24 mouse cellular contexts compared by ENCODE assay signal in the genomic region with DNA sequence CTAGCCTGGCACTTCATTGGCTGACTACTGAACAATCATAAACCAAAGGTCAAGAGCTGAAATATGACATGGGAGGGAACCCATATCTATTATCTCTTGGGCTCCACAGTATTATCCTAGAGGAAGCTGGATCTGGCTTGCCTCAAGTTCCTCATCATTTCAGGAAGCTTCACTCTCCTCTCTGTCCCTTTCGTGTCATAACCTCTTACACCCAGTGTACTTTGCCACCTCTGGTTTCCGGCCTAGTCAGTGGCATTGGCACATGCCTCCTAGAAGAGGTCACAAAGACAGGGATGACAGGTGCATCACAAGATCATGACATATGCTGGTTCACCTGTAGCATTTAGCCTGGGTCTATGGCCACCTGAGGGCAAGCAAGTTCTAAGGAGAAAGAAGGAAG. TPM values are rescaled to one million over a fixed set of nuclear protein-coding genes. Genes with fewer than 3 reads are reported as not detected.
A peak's percentile ranks its signal among the peaks of the same experiment; 100 is the strongest.
DNase-seq lines count a peak whose midpoint lies in the region; ATAC-seq and TF ChIP-seq lines count a peak whose summit lies in the region.
"Had no signal": no experiment of that assay in that cellular context is flagged by ENCODE, and none has a peak within 500 bp of the region (broad histone marks: within the 10 kb centered on the region; RNA-seq: fewer than 3 reads in every experiment).

No protein-coding gene starts in this region.

- no peak for ATAC-seq in forebrain, postnatal 0 days
- ATAC-seq in midbrain, postnatal 0 days (ENCODE audit: low FRiP score) = no peak
- ATAC-seq: CD4-positive, CD25-positive, alpha-beta regulatory T cell, adult 4 months; forebrain, embryonic 16.5 days; hindbrain, embryonic 16.5 days had no signal

- no peak for TF ChIP-seq CTCF in forebrain, postnatal 0 days (IDR thresholded peaks at IDR 0.05; ENCODE audit: low read depth)
- no peak for TF ChIP-seq CTCF in midbrain, postnatal 0 days (IDR thresholded peaks at IDR 0.05)

- H3K4me1 ChIP-seq in forebrain, embryonic 10.5 days = 0 out of 2 replicates have a peak, but pooled peaks cover 8% of the 10 kb centered on the region
- no peaks in the 10 kb centered on the region for H3K4me1 ChIP-seq in forebrain, postnatal 0 days (ENCODE audit: insufficient read depth)
- peaks cover 7% of the 10 kb centered on the region for H3K4me1 ChIP-seq in midbrain, embryonic 10.5 days
- no peaks in the 10 kb centered on the region for H3K4me1 ChIP-seq in midbrain, postnatal 0 days (ENCODE audit: insufficient read depth, low read length)
- H3K4me1 ChIP-seq in limb, embryonic 10.5 days = no peaks in the 10 kb centered on the region
- H3K4me1 ChIP-seq: embryonic facial prominence, embryonic 12.5 days; hindbrain, embryonic 12.5 days had no signal

- H3K36me3 ChIP-seq in forebrain, embryonic 10.5 days (replicated peaks) = no peaks in the 10 kb centered on the region
- H3K36me3 ChIP-seq in forebrain, postnatal 0 days (ENCODE audit: insufficient read depth) = no peaks in the 10 kb centered on the region
- no peaks in the 10 kb centered on the region for H3K36me3 ChIP-seq in midbrain, embryonic 10.5 days
- no peaks in the 10 kb centered on the region for H3K36me3 ChIP-seq in midbrain, postnatal 0 days (ENCODE audit: insufficient read depth, low read length)
- H3K36me3 ChIP-seq in limb, embryonic 10.5 days = no peaks in the 10 kb centered on the region
- H3K36me3 ChIP-seq: embryonic facial prominence, embryonic 12.5 days; forebrain, embryonic 12.5 days; hindbrain, embryonic 12.5 days had no signal

- no peak overlapping the region for H3K9ac ChIP-seq in forebrain, postnatal 0 days
- no peak overlapping the region for H3K9ac ChIP-seq in midbrain, postnatal 0 days (replicated peaks; ENCODE audit: low read length, poor library complexity, severe bottlenecking)
- H3K9ac ChIP-seq: embryonic facial prominence, embryonic 12.5 days; forebrain, embryonic 12.5 days; hindbrain, embryonic 12.5 days had no signal

- no peak overlapping the region for H3K4me2 ChIP-seq in forebrain, postnatal 0 days (ENCODE audit: low read depth)
- H3K4me2 ChIP-seq in midbrain, postnatal 0 days (ENCODE audit: low read depth, low read length, poor library complexity, severe bottlenecking) = no peak overlapping the region
- H3K4me2 ChIP-seq: embryonic facial prominence, embryonic 12.5 days; forebrain, embryonic 12.5 days; hindbrain, embryonic 12.5 days had no signal

- peak; percentile 6 for DNase-seq in forebrain, embryonic 10.5 days (ENCODE audit: extremely low spot score, low spot score)
- no peak for DNase-seq in forebrain, postnatal 0 days
- DNase-seq in midbrain, embryonic 10.5 days (ENCODE audit: low spot score) = peak; percentile 5
- no peak for DNase-seq in midbrain, postnatal 0 days (ENCODE audit: low spot score)
- DNase-seq in limb, embryonic 10.5 days (ENCODE audit: low spot score) = peak; percentile 2
- no peak for DNase-seq in gastrocnemius, postnatal 25 days
- DNase-seq in urinary bladder, postnatal 4 days (ENCODE audit: low spot score in 2 of 2) = no peak
- DNase-seq: adrenal gland, adult 8-10 months; adrenal gland, postnatal 36 days; B cell, adult 2 months; cerebellum, adult 8-10 months; cerebellum, postnatal 14 days; gastrocnemius, postnatal 14 days; heart, postnatal 10 days; heart, postnatal 4 days had no signal

- H3K27me3 ChIP-seq in forebrain, embryonic 10.5 days (ENCODE audit: poor library complexity, severe bottlenecking) = no peaks in the 10 kb centered on the region
- H3K27me3 ChIP-seq in forebrain, postnatal 0 days (ENCODE audit: insufficient read depth, low read length) = no peaks in the 10 kb centered on the region
- H3K27me3 ChIP-seq in midbrain, embryonic 10.5 days (ENCODE audit: low read depth, poor library complexity, severe bottlenecking) = no peaks in the 10 kb centered on the region
- H3K27me3 ChIP-seq in midbrain, postnatal 0 days (ENCODE audit: insufficient read depth, low read length) = no peaks in the 10 kb centered on the region
- no peaks in the 10 kb centered on the region for H3K27me3 ChIP-seq in limb, embryonic 10.5 days (ENCODE audit: low read depth, poor library complexity, severe bottlenecking)
- H3K27me3 ChIP-seq: embryonic facial prominence, embryonic 12.5 days; hindbrain, embryonic 12.5 days had no signal

- 89% methylated on average over 2 of the region's 2 CpGs for WGBS in forebrain, embryonic 10.5 days
- WGBS in forebrain, postnatal 0 days = 97% methylated on average over 2 of the region's 2 CpGs
- WGBS in midbrain, embryonic 10.5 days = 86% methylated on average over 2 of the region's 2 CpGs
- 98% methylated on average over 2 of the region's 2 CpGs for WGBS in midbrain, postnatal 0 days
- WGBS in limb, embryonic 10.5 days = 94% methylated on average over 2 of the region's 2 CpGs

- H3K4me3 ChIP-seq in forebrain, embryonic 10.5 days = no peak overlapping the region
- no peak overlapping the region for H3K4me3 ChIP-seq in forebrain, postnatal 0 days (ENCODE audit: low read depth, low read length)
- H3K4me3 ChIP-seq in midbrain, embryonic 10.5 days = no peak overlapping the region
- no peak overlapping the region for H3K4me3 ChIP-seq in midbrain, postnatal 0 days (ENCODE audit: low read depth, low read length)
- no peak overlapping the region for H3K4me3 ChIP-seq in limb, embryonic 10.5 days
- H3K4me3 ChIP-seq: embryonic facial prominence, embryonic 12.5 days; forebrain, embryonic 12.5 days; hindbrain, embryonic 12.5 days had no signal

- no peaks in the 10 kb centered on the region for H3K9me3 ChIP-seq in forebrain, embryonic 10.5 days
- H3K9me3 ChIP-seq in forebrain, postnatal 0 days (ENCODE audit: low read length) = no peaks in the 10 kb centered on the region
- H3K9me3 ChIP-seq in midbrain, embryonic 10.5 days (replicated peaks) = no peaks in the 10 kb centered on the region
- no peaks in the 10 kb centered on the region for H3K9me3 ChIP-seq in midbrain, postnatal 0 days (ENCODE audit: low read length)
- H3K9me3 ChIP-seq in limb, embryonic 10.5 days (replicated peaks) = no peaks in the 10 kb centered on the region
- H3K9me3 ChIP-seq: embryonic facial prominence, embryonic 12.5 days; forebrain, embryonic 12.5 days; G1E; hindbrain, embryonic 12.5 days had no signal

- H3K27ac ChIP-seq in forebrain, embryonic 10.5 days = no peak overlapping the region
- no peak overlapping the region for H3K27ac ChIP-seq in forebrain, postnatal 0 days (ENCODE audit: low read depth, low read length)
- H3K27ac ChIP-seq in midbrain, embryonic 10.5 days (replicated peaks) = no peak overlapping the region
- no peak overlapping the region for H3K27ac ChIP-seq in midbrain, postnatal 0 days (ENCODE audit: low read depth, low read length)
- H3K27ac ChIP-seq in limb, embryonic 10.5 days = no peak overlapping the region
- H3K27ac ChIP-seq: embryonic facial prominence, embryonic 12.5 days; forebrain, embryonic 12.5 days; hindbrain, embryonic 12.5 days had no signal

RNA-seq across cellular contexts. Expression of a gene that starts 2.4 kb away (rescaled TPM):
- 6.2 and 6.7 TPM in 2 replicates for polyA plus RNA-seq in forebrain, embryonic 10.5 days (2016; fragmentation: Nextera tagmentation; extraction: Ambion mirVana)
- total RNA-seq in forebrain, postnatal 0 days (2014; rRNA removed) = 5.5 and 6.0 TPM in 2 replicates
- 4.3 and 6.5 TPM in 2 replicates for polyA plus RNA-seq in forebrain, postnatal 0 days (2015; fragmentation: Nextera tagmentation; extraction: Ambion mirVana)
- polyA plus RNA-seq in midbrain, embryonic 10.5 days (2016; fragmentation: Nextera tagmentation; extraction: Ambion mirVana) = 5.6 and 6.0 TPM in 2 replicates
- total RNA-seq in midbrain, postnatal 0 days (2014; rRNA removed) = 4.9 and 6.2 TPM in 2 replicates
- polyA plus RNA-seq in midbrain, postnatal 0 days (2015; fragmentation: Nextera tagmentation; extraction: Ambion mirVana) = 5.6 and 6.4 TPM in 2 replicates
- 1.5 and 1.8 TPM in 2 replicates for polyA plus RNA-seq in limb, embryonic 10.5 days (2016; fragmentation: Nextera tagmentation; extraction: Ambion mirVana)
- under 1 TPM; 0.18 to 0.24 TPM for total RNA-seq in gastrocnemius, postnatal 25 days (2021)

RNA-seq across cellular contexts. Expression of a gene that starts 9.4 kb away (rescaled TPM):
- polyA plus RNA-seq in forebrain, embryonic 10.5 days (2016; fragmentation: Nextera tagmentation; extraction: Ambion mirVana) = 33.8 and 37.1 TPM in 2 replicates
- total RNA-seq in forebrain, postnatal 0 days (2014; rRNA removed) = 50.2 and 66.8 TPM in 2 replicates
- 54.5 and 69.6 TPM in 2 replicates for polyA plus RNA-seq in forebrain, postnatal 0 days (2015; fragmentation: Nextera tagmentation; extraction: Ambion mirVana)
- 30.6 and 35.9 TPM in 2 replicates for polyA plus RNA-seq in midbrain, embryonic 10.5 days (2016; fragmentation: Nextera tagmentation; extraction: Ambion mirVana)
- total RNA-seq in midbrain, postnatal 0 days (2014; rRNA removed) = 43.7 and 44.3 TPM in 2 replicates
- 51.7 and 61.5 TPM in 2 replicates for polyA plus RNA-seq in midbrain, postnatal 0 days (2015; fragmentation: Nextera tagmentation; extraction: Ambion mirVana)
- polyA plus RNA-seq in limb, embryonic 10.5 days (2016; fragmentation: Nextera tagmentation; extraction: Ambion mirVana) = 27.5 and 32.5 TPM in 2 replicates
- total RNA-seq in gastrocnemius, postnatal 25 days (2021) = 10 to 100 TPM; 17.2 to 19.1 TPM

RNA-seq across cellular contexts. Expression of a gene that starts 13.2 kb away (rescaled TPM):
- polyA plus RNA-seq in forebrain, embryonic 10.5 days (2016; fragmentation: Nextera tagmentation; extraction: Ambion mirVana) = 5.2 and 6.4 TPM in 2 replicates
- total RNA-seq in forebrain, postnatal 0 days (2014; rRNA removed) = 10.7 and 18.1 TPM in 2 replicates
- 13.1 and 15.3 TPM in 2 replicates for polyA plus RNA-seq in forebrain, postnatal 0 days (2015; fragmentation: Nextera tagmentation; extraction: Ambion mirVana)
- polyA plus RNA-seq in midbrain, embryonic 10.5 days (2016; fragmentation: Nextera tagmentation; extraction: Ambion mirVana) = 5.9 and 7.9 TPM in 2 replicates
- 9.3 and 11.2 TPM in 2 replicates for total RNA-seq in midbrain, postnatal 0 days (2014; rRNA removed)
- polyA plus RNA-seq in midbrain, postnatal 0 days (2015; fragmentation: Nextera tagmentation; extraction: Ambion mirVana) = 19.8 and 19.9 TPM in 2 replicates
- 3.2 and 5.2 TPM in 2 replicates for polyA plus RNA-seq in limb, embryonic 10.5 days (2016; fragmentation: Nextera tagmentation; extraction: Ambion mirVana)
- 1 to 10 TPM; 1.6 to 2.5 TPM for total RNA-seq in gastrocnemius, postnatal 25 days (2021)

RNA-seq across cellular contexts. Expression of a gene that starts 33.3 kb away (rescaled TPM):
- not detected in 2 replicates for polyA plus RNA-seq in forebrain, embryonic 10.5 days (2016; fragmentation: Nextera tagmentation; extraction: Ambion mirVana)
- total RNA-seq in forebrain, postnatal 0 days (2014; rRNA removed) = 0.08 TPM in 1 of 2 replicates, not detected in the other
- 0.04 TPM in 1 of 2 replicates, not detected in the other for polyA plus RNA-seq in forebrain, postnatal 0 days (2015; fragmentation: Nextera tagmentation; extraction: Ambion mirVana)
- not detected in 2 replicates for polyA plus RNA-seq in midbrain, embryonic 10.5 days (2016; fragmentation: Nextera tagmentation; extraction: Ambion mirVana)
- total RNA-seq in midbrain, postnatal 0 days (2014; rRNA removed) = not detected in 2 replicates
- polyA plus RNA-seq in midbrain, postnatal 0 days (2015; fragmentation: Nextera tagmentation; extraction: Ambion mirVana) = 0.06 TPM in 1 of 2 replicates, not detected in the other
- not detected in 2 replicates for polyA plus RNA-seq in limb, embryonic 10.5 days (2016; fragmentation: Nextera tagmentation; extraction: Ambion mirVana)
- total RNA-seq in gastrocnemius, postnatal 25 days (2021) = under 1 TPM in 1 of 2 experiments, not detected in 1; 0.08 TPM
- total RNA-seq: granulocyte monocyte progenitor cell, adult 5-6 weeks; heart, postnatal 10 days; heart, postnatal 4 days had no signal
- polyA plus RNA-seq: CD4-positive, CD25-positive, alpha-beta regulatory T cell, adult 4 months; embryonic facial prominence, embryonic 12.5 days; forebrain, embryonic 12.5 days; forebrain, embryonic 16.5 days; G1E; heart, embryonic 14.5 days; hindbrain, embryonic 12.5 days; hindbrain, embryonic 16.5 days had no signal

RNA-seq across cellular contexts. Expression of a gene that starts 59.2 kb away (rescaled TPM):
- 34.6 and 34.9 TPM in 2 replicates for polyA plus RNA-seq in forebrain, embryonic 10.5 days (2016; fragmentation: Nextera tagmentation; extraction: Ambion mirVana)
- 67.2 and 79.4 TPM in 2 replicates for total RNA-seq in forebrain, postnatal 0 days (2014; rRNA removed)
- polyA plus RNA-seq in forebrain, postnatal 0 days (2015; fragmentation: Nextera tagmentation; extraction: Ambion mirVana) = 27.6 and 28.3 TPM in 2 replicates
- polyA plus RNA-seq in midbrain, embryonic 10.5 days (2016; fragmentation: Nextera tagmentation; extraction: Ambion mirVana) = 38.5 and 38.8 TPM in 2 replicates
- 82.8 and 90.2 TPM in 2 replicates for total RNA-seq in midbrain, postnatal 0 days (2014; rRNA removed)
- 26.0 and 36.0 TPM in 2 replicates for polyA plus RNA-seq in midbrain, postnatal 0 days (2015; fragmentation: Nextera tagmentation; extraction: Ambion mirVana)
- 39.0 and 45.0 TPM in 2 replicates for polyA plus RNA-seq in limb, embryonic 10.5 days (2016; fragmentation: Nextera tagmentation; extraction: Ambion mirVana)
- 10 to 100 TPM; 34.9 TPM for total RNA-seq in gastrocnemius, postnatal 25 days (2021)

Comparison
In these comparisons a context has a peak if more than half of its experiments do, and no peak if none do; other contexts are left out.
1. DNase-seq: peak in forebrain, embryonic 10.5 days (single experiment), midbrain, embryonic 10.5 days (single experiment) and limb, embryonic 10.5 days (single experiment); none in forebrain, postnatal 0 days (single experiment), midbrain, postnatal 0 days (single experiment), gastrocnemius, postnatal 25 days (single experiment) and urinary bladder, postnatal 4 days (0 of 2).